Mouse (Mus musculus) lung, adult 2 months (tissue): ENCODE measurements around the gene Gstt2.

ENCODE experiments used
- CTCF ChIP-seq: fragments of 200-500 bp; IDR thresholded peaks from 2 replicates; pipeline ENCODE4 v1.5.1; 2011; ENCODE audit warnings: mild to moderate bottlenecking, low read length, control low read depth; ENCODE audit not compliant: insufficient read depth
- POLR2A ChIP-seq: fragments of 200-500 bp; IDR thresholded peaks from 2 replicates; pipeline ENCODE4 v1.6.1; 2011; ENCODE audit warnings: low read depth, mild to moderate bottlenecking, control low read depth, low read length, borderline replicate concordance; ENCODE audit errors: extremely low read depth

GRCm38 (mm10) chr10:75844800-75845199, 7.6 kb upstream of the Gstt2 start:
- no peak for TF ChIP-seq CTCF
- no peak for TF ChIP-seq POLR2A
